8 mouse cellular contexts compared by ENCODE assay signal in the genomic region with DNA sequence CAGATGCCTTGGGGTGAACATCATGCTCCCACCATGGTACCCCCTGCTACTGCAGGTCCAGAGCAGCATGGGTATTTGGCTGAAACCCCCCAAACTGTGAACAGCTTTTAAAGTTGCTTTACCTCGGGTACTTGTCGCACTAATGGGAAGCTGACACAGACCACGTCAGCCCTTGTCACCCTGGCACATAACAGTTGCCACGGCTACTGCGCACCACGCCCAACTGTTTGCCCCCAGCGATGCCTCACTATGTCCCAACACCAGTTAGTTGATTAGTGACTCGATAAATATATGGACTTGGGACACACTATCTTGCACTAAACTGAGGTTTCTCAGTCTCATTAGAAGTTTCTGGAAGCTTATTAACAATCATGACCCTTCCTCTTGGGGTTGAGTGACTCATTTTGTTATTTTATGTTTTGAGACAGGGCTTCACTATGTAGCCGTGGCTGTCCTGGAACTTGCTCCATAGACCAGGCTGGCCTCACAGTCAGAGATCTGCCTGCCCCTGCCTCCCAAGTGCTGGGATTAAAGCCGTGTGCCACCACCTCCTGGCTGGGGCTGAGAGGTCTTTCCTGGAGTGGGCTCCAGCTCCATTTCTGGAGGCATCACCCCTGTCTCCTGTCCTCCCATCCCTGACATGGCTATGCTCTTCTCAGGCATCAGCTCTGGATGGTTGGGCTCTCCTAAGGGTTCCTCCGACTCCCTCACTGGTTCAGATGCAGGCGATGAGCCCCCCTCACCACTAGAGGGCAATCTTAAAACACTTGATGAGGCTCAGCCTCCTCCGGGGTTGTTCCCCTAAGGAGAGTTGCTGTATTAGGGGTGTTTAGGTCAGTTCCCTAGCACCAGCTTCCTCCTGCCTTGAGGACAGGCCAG. TPM values are rescaled to one million over a fixed set of nuclear protein-coding genes. Genes with fewer than 3 reads are reported as not detected.
A peak's percentile ranks its signal among the peaks of the same experiment; 100 is the strongest.
DNase-seq lines count a peak whose midpoint lies in the region; ATAC-seq and TF ChIP-seq lines count a peak whose summit lies in the region.

No protein-coding gene starts in this region.

- TF ChIP-seq CTCF in lung, postnatal 0 days (IDR thresholded peaks at IDR 0.05), result peak; percentile 90

- peak; percentile 90 for DNase-seq in MN1 (ENCODE audit: low spot score)
- peak; percentile 83 for DNase-seq in cerebellum, adult 8-10 months
- peak; percentile 82 for DNase-seq in hindbrain, embryonic 10.5 days (ENCODE audit: low spot score)
- peak; percentile 84 for DNase-seq in layer of hippocampus, adult 9-11 months
- peak; percentile 88 for DNase-seq in lung, postnatal 0 days (ENCODE audit: low spot score)
- peak; percentile 69 for DNase-seq in ovary, postnatal 36 days (ENCODE audit: low spot score)
- peak; percentile 81 for DNase-seq in thymus, postnatal 14 days

- H3K4me1 ChIP-seq in hindbrain, embryonic 10.5 days (replicated peaks), result 0 out of 2 replicates have a peak, but pooled peaks cover 4% of the 10 kb centered on the region
- H3K4me1 ChIP-seq in lung, postnatal 0 days (ENCODE audit: insufficient read depth, low read depth, low read length), result no peaks in the 10 kb centered on the region

- H3K36me3 ChIP-seq in hindbrain, embryonic 10.5 days, result no peaks in the 10 kb centered on the region
- H3K36me3 ChIP-seq in lung, postnatal 0 days (ENCODE audit: insufficient read depth, low read length), result no peaks in the 10 kb centered on the region

- H3K9ac ChIP-seq in lung, postnatal 0 days (replicated peaks; ENCODE audit: low read depth), result no peak overlapping the region

- H3K4me2 ChIP-seq in lung, postnatal 0 days (replicated peaks; ENCODE audit: low read depth, low read length), result 0 out of 2 replicates have a peak overlapping the region, but pooled peaks have one; percentile 32

- no peaks in the 10 kb centered on the region for H3K9me3 ChIP-seq in hindbrain, embryonic 10.5 days
- no peaks in the 10 kb centered on the region for H3K9me3 ChIP-seq in lung, postnatal 0 days (ENCODE audit: low read length)

- H3K4me3 ChIP-seq in hindbrain, embryonic 10.5 days, result peak overlapping the region; percentile 36
- H3K4me3 ChIP-seq in lung, postnatal 0 days (ENCODE audit: low read depth, low read length), result no peak overlapping the region

- peak overlapping the region; percentile 56; the same call in 1 of the 2 replicates for H3K27ac ChIP-seq in hindbrain, embryonic 10.5 days
- no peak overlapping the region for H3K27ac ChIP-seq in lung, postnatal 0 days (ENCODE audit: low read length)

- WGBS in hindbrain, embryonic 10.5 days, result 67% methylated on average over 13 of the region's 13 CpGs
- WGBS in lung, postnatal 0 days, result 60% methylated on average over 13 of the region's 13 CpGs

- no peak for TF ChIP-seq EP300 in lung, postnatal 0 days (IDR thresholded peaks at IDR 0.05)

- ATAC-seq in frontal cortex, adult (ENCODE audit: low TSS enrichment), result peak; percentile 100
- ATAC-seq in lung, postnatal 0 days, result peak; percentile 80

- no peaks in the 10 kb centered on the region for H3K27me3 ChIP-seq in hindbrain, embryonic 10.5 days (ENCODE audit: insufficient read depth, poor library complexity, severe bottlenecking)
- no peaks in the 10 kb centered on the region for H3K27me3 ChIP-seq in lung, postnatal 0 days (replicated peaks; ENCODE audit: insufficient read depth, low read length)

RNA-seq across cellular contexts. Expression of a gene that starts 22.7 kb away (rescaled TPM):
- 88.0 and 92.3 TPM in 2 replicates for polyA plus RNA-seq in hindbrain, embryonic 10.5 days (2016; fragmentation: Nextera tagmentation; extraction: Ambion mirVana)
- 52.8 and 54.1 TPM in 2 replicates for polyA plus RNA-seq in lung, postnatal 0 days (2015; fragmentation: Nextera tagmentation; extraction: Ambion mirVana)
